Mouse (Mus musculus): ENCODE data around the gene Fancc.

Gene Fancc

GRCm38 (mm10) chr13:63262168-63262957, 234.7 kb downstream of the Fancc start:
- DNase-seq (ENCODE audit: low read depth, low spot score) = no peak

DNA sequence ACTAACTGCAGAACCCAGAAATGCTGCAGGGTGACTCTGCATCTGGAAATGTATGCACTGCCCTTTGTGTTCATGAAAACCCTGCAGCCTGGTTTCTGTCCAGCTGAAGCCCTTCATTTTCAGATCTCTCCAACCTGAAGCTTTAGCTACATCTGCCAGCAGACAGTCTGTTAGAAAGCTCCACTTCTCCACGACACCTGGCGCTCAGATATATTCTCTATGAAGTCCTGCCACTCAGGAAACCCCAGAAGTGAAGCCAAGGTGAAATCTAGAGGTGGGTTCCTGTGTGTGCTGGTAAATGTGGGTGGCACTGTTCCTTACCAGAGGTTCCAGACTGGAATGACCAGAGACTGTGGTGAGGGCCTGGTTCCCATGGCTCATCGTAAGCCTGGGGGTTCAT, 235.4 kb downstream of the Fancc start:
- no peak for DNase-seq (ENCODE audit: low read depth, low spot score)

DNA sequence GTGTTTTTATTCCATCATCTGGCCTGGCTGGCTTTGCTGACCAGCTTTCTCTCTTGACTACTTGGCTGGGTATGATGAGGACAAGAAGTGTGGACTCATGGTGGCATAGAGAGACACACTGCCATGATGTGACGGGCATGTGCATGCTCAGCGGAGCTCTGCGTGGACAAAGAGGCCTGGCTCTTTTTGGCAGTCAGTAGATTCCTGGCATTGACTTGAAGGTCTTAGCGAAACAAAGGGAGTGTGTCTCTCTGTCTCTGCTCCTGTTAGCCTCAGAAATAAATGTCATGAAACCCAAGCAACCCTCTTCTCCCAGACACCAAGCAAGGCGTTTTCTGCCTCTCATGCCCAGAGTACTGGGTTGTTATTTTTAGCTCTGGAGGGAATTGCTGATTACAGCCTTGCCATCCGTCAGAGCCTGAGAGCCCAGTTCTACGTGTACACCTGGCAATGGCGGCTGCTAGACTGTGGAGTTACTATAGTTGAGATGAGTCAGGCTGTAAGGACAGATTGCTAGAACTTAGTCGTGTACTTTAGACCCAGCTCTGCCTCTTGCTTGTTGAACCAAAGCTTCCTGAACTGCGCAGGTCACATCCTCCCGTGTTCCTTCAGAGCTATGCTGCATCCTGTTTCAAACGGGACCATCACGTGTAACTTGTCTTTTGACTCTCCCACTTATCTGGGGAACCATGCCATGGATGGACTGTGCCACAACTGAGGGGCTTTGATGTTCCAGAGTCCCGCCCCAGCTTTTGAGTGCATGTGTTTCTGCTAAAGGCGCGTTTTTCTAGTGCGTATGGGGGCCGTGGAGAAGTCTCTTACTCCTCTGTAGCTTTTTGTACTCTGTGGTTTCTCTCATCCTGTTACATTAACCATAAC, 236.1 kb downstream of the Fancc start:
- DNase-seq (ENCODE audit: low read depth, low spot score) = no peak

DNA sequence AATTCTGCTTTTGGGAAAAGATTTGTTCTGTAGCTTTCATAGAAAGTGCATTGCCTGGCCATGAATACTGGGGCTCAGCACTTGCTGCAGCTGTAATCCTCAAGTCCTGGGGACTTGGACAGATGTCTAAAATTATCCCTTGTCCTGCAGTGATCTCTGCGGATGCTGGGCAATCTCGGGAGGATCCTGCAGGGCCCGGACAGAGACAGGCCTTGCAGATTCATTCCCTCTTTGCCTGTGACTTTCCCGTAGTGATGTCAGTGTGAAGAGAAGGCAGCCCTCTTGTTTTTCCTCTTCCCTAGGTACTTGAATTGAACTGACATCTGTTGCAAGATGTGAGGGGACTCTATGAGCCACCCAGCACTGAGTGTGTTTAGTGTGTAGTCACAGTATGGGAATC, 236.9 kb downstream of the Fancc start:
- no peak for DNase-seq (ENCODE audit: low read depth, low spot score)

- no peak for DNase-seq (ENCODE audit: low read depth, low spot score)
Measured at GRCm38 (mm10) chr13:63258671-63259070, 238.4 kb downstream of the Fancc start.

GRCm38 (mm10) chr13:63258167-63258582, 238.9 kb downstream of the Fancc start:
- no peak for DNase-seq (ENCODE audit: low read depth, low spot score)

GRCm38 (mm10) chr13:63256807-63257206, 240.3 kb downstream of the Fancc start:
- DNase-seq (ENCODE audit: low read depth, low spot score) = no peak

- no peak for DNase-seq (ENCODE audit: low read depth, low spot score)
Measured at GRCm38 (mm10) chr13:63256146-63256545, 240.9 kb downstream of the Fancc start.

DNA sequence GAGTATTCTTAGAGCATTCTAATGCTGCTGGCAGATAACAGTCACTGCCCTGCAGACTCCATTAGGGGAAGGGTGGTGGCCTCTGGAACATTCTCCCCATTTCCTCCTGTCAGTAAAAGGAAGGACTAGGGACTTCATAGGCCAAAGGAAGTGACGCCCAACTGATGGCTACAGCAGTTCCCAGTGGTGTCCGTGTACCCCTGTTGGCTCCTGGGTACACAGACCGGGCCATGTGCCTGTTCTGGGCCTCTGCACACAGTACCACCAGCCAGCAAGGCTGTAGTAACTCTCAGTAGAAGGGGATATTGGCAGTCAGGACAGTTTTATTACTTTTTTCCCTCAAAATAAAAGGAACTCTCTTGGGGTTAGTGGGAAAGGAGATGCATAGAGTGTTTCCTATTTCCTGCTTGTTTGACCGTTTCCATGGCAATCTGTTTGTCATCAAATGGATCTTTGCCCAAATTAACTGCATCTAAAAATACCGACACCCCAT, 241.5 kb downstream of the Fancc start:
- DNase-seq (ENCODE audit: low read depth, low spot score) = no peak

GRCm38 (mm10) chr13:63253886-63254636, 243.0 kb downstream of the Fancc start:
- DNase-seq (ENCODE audit: low read depth, low spot score) = no peak

- DNase-seq (ENCODE audit: low read depth, low spot score) = no peak
Measured at GRCm38 (mm10) chr13:63253147-63253546, 243.9 kb downstream of the Fancc start.

- DNase-seq (ENCODE audit: low read depth, low spot score) = no peak
Measured at GRCm38 (mm10) chr13:63252295-63253010, 244.6 kb downstream of the Fancc start.

GRCm38 (mm10) chr13:63251118-63251889, 245.8 kb downstream of the Fancc start:
- no peak for DNase-seq (ENCODE audit: low read depth, low spot score)

DNA sequence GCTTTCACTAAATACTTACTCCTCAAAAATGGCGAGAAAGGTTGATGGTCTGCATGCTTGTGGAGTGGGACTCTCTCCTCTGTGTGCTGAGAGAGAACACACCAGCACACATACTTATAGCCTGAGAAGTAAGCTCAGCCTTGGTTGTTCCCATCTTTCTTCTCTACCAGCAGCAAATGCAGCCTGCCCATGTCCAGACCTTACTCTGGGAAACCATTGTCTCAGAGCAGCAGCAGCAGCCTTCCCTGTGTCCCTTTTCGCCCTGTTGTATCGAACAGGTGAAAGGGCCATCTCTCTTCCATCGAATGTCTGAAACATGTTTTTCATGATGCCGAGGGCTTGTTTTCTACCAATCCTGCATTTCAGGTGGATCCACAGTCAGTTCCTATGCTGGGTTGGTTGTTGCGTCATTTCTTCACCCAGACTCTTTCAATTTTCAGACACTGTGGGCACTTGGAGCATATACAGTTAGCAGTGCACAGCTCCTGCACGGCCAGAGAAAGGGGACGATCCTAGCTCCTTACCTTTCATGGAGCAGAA, 246.6 kb downstream of the Fancc start:
- DNase-seq (ENCODE audit: low read depth, low spot score) = no peak

- no peak for DNase-seq (ENCODE audit: low read depth, low spot score)
Measured at GRCm38 (mm10) chr13:63249741-63250431, 247.2 kb downstream of the Fancc start.

DNA sequence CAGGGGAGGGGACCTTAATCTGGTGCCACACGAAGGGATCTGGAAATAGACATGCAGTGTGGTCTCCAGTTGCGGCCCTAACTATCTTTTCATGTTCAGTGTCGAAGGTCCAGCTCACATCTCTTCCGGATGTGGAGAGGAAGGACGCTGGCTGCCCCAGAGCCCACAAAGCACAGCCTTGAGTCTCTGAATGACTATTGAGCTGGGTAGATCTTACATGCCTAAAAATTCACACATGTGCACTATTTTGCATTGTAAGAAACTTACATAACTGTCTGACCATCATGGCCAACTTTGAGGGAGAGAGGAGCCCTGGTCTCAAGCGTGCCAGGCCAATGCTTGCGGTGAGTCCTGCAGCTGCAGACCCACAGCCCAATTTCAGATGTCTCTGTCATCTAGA, 247.9 kb downstream of the Fancc start:
- DNase-seq (ENCODE audit: low read depth, low spot score) = no peak

DNA sequence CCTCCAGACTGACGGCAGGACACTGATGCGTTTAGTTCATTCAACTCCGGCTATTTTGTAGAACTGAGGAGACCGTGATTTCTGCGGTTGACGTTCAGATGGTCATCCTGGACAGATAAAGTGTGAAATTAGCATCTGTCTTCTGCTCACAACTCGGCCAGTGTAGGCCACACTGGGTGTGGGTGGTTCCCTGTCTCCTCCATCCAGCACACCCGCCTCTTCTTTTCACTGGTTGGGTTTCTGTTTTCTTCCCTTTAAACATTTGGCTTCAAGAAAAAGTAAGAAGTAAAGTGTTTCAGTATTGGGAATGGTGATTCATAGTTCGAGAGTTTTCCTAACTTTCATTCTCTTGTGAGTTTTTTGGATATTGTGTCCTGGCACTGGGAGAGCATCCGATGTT, 248.8 kb downstream of the Fancc start:
- DNase-seq (ENCODE audit: low read depth, low spot score) = no peak

DNA sequence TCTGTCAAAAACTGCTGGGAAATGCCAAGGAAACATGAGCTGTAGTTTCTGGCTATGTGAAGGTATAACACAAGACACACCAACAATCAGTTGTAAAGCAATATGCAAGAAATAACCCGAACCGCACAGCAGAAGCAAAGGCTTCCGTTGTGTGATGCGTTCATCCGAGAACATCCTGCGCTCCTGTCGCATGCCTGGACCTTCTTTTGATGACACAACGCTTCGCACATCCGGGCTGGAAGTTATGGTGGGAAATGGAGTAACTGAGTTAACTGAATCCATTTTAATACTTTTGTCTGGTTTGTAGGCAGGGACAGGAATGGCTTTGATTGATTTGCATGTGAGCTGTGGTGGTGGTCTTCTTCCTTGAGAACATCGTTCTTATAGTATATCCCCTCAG, 249.4 kb downstream of the Fancc start:
- DNase-seq (ENCODE audit: low read depth, low spot score) = no peak

GRCm38 (mm10) chr13:63247041-63247440, 250.0 kb downstream of the Fancc start:
- no peak for DNase-seq (ENCODE audit: low read depth, low spot score)
